Mouse (Mus musculus): ENCODE results near the gene Pdgfd. TPM values are rescaled to one million over a fixed set of nuclear protein-coding genes. Genes with fewer than 3 reads are reported as not detected.

The Pdgfd gene
- total RNA-seq, 2 experiments from 2014 or later: 8.4 to 10.5 TPM

Other genes starting within 250 kb of the Pdgfd start
- gene Ddi1, start 101.3 kb downstream of the Pdgfd start, total RNA-seq (2021): not detected